Mouse (Mus musculus): ENCODE data around the gene Tfip11. TPM values are rescaled to one million over a fixed set of nuclear protein-coding genes. Genes with fewer than 3 reads are reported as not detected.

The Tfip11 gene
- polyA plus RNA-seq, 1 experiment from 2014 or later: 19.6 TPM

DNA sequence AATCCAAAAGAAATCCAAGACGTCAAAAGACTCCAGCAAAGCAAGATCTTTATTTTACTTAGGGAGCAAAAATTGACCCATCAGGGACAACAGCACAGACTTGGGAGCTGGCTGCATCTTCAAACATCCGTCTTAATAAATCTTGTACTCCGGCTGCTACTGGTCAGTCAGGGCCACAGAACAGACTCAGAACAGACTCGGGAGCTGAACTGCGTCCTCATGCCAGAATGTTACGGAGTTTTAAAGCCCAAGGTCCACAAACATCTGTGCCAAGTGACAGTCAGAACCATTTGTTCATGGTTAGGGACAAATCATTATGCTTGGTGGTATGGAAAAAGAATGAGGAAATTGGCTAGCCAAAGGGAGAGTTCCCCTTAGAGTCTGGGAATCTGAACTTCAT, 2.9 kb upstream of the Tfip11 start:
- Histone ChIP-seq H3K4me1 (ENCODE audit: control insufficient read depth, insufficient read depth, low read length) (peaks cover 16% of the 10 kb centered on the region), H3K9ac (replicated peaks; ENCODE audit: low read depth, low read length) (no peak overlapping the region), H3K9me3 (ENCODE audit: control insufficient read depth, low read length) (no peaks in the 10 kb centered on the region), H3K27ac (ENCODE audit: low read depth, low read length) (no peak overlapping the region), H3K36me3 (ENCODE audit: control insufficient read depth, insufficient read depth, low read length) (no peaks in the 10 kb centered on the region), H3K4me3 (ENCODE audit: low read depth, low read length) (no peak overlapping the region), H3K4me2 (ENCODE audit: low read depth, low read length) (no peak overlapping the region), H3K27me3 (ENCODE audit: control insufficient read depth, insufficient read depth, low read length) (no peaks in the 10 kb centered on the region)
- 88% methylated on average over 6 of the region's 6 CpGs for WGBS
- ATAC-seq (ENCODE audit: low read depth): no peak

DNA sequence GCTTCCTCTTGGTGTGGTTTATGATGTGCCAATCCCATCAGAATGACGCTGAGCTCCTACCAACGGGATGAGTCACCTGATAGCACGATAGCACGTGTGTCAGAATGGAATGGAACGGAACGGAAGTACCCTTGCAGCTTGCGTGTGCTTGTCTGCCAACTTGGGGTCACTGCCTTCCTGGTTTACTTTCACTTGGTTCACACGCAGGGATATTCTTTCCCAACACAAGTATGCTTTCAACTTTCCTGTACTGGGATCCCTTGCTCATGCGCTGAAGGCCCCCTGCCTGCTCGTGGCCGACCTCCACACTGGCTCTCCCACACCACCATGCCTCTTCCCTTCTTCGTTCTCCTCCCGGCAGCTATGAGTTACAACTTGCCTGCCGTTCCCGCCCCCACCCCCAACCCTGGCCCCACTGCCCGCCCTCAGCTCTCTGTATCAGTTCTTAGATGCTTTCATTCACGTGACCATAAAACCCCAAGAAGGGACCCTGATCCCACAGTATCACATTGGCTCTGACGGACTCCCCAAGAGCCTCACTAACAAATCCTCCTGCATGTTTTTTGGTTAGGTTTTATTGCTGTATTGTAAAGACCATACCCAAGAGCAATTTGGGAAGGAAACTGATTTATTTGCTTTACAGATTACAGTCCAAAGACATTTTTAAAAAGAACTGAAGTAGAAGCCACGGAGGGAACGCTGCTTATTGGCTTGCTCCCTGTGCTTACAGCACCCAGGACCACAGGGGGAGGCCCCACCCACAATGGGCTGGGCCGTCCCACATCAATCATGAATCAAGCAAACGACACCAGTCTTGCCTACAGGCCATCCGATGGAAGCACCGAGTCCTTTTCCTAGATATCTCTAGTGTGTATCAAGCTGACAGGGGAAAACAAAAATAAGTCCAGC, 1.3 kb upstream of the Tfip11 start:
- peaks cover 16% of the 10 kb centered on the region for H3K4me1 ChIP-seq (ENCODE audit: control insufficient read depth, insufficient read depth, low read length)
- 24% methylated on average over 24 of the region's 24 CpGs for WGBS
- H3K4me3 ChIP-seq (ENCODE audit: low read depth, low read length): no peak overlapping the region
- no peaks in the 10 kb centered on the region for H3K9me3 ChIP-seq (ENCODE audit: control insufficient read depth, low read length)
- no peaks in the 10 kb centered on the region for H3K27me3 ChIP-seq (ENCODE audit: control insufficient read depth, insufficient read depth, low read length)
- H3K27ac ChIP-seq (ENCODE audit: low read depth, low read length): no peak overlapping the region
- ATAC-seq (ENCODE audit: low read depth): peak; percentile 59; the same call in 1 of the 2 replicates
- H3K36me3 ChIP-seq (ENCODE audit: control insufficient read depth, insufficient read depth, low read length): peaks cover 7% of the 10 kb centered on the region; the same call in 1 of the 2 replicates
- no peak overlapping the region for H3K9ac ChIP-seq (replicated peaks; ENCODE audit: low read depth, low read length)
- peak overlapping the region; percentile 76; the same call in 1 of the 2 replicates for H3K4me2 ChIP-seq (ENCODE audit: low read depth, low read length)

- H3K27me3 ChIP-seq (ENCODE audit: control insufficient read depth, insufficient read depth, low read length): no peaks in the 10 kb centered on the region
- peak overlapping the region; percentile 54 for H3K9ac ChIP-seq (replicated peaks; ENCODE audit: low read depth, low read length)
- peaks cover 23% of the 10 kb centered on the region for H3K36me3 ChIP-seq (ENCODE audit: control insufficient read depth, insufficient read depth, low read length)
- H3K4me1 ChIP-seq (ENCODE audit: control insufficient read depth, insufficient read depth, low read length): peaks cover 16% of the 10 kb centered on the region
- peak overlapping the region; percentile 45 for H3K27ac ChIP-seq (ENCODE audit: low read depth, low read length)
- H3K9me3 ChIP-seq (ENCODE audit: control insufficient read depth, low read length): no peaks in the 10 kb centered on the region
- ATAC-seq (ENCODE audit: low read depth): peak; percentile 70
- H3K4me2 ChIP-seq (ENCODE audit: low read depth, low read length): peak overlapping the region; percentile 76
- 2% methylated on average over 30 of the region's 33 CpGs for WGBS
- peak overlapping the region; percentile 93 for H3K4me3 ChIP-seq (ENCODE audit: low read depth, low read length)
These were observed 370 bp downstream of the Tfip11 start for GRCm38 (mm10) chr5:112326446-112327009.

DNA sequence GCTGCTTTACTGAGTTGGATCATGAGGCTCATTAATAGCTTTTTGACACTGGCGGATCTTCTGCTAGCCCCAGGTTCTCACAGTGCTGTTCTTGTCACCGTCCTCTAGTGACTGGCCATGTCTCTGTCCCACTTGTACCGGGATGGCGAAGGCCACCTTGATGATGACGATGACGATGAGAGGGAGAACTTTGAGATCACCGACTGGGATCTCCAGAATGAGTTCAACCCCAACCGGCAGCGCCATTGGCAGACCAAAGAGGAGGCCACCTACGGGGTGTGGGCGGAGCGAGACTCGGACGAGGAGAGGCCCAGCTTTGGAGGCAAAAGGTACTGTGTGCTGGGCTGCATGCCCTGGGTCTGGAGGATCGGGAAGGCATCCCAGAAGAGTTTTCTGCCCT, 1.7 kb downstream of the Tfip11 start:
- H3K4me1 ChIP-seq (ENCODE audit: control insufficient read depth, insufficient read depth, low read length): peaks cover 16% of the 10 kb centered on the region
- WGBS: 94% methylated on average over 15 of the region's 15 CpGs
- no peak overlapping the region for H3K4me3 ChIP-seq (ENCODE audit: low read depth, low read length)
- H3K4me2 ChIP-seq (ENCODE audit: low read depth, low read length): no peak overlapping the region
- H3K27ac ChIP-seq (ENCODE audit: low read depth, low read length): no peak overlapping the region
- ATAC-seq (ENCODE audit: low read depth): no peak
- peaks cover 33% of the 10 kb centered on the region for H3K36me3 ChIP-seq (ENCODE audit: control insufficient read depth, insufficient read depth, low read length)
- no peaks in the 10 kb centered on the region for H3K9me3 ChIP-seq (ENCODE audit: control insufficient read depth, low read length)
- no peaks in the 10 kb centered on the region for H3K27me3 ChIP-seq (ENCODE audit: control insufficient read depth, insufficient read depth, low read length)
- H3K9ac ChIP-seq (replicated peaks; ENCODE audit: low read depth, low read length): no peak overlapping the region

DNA sequence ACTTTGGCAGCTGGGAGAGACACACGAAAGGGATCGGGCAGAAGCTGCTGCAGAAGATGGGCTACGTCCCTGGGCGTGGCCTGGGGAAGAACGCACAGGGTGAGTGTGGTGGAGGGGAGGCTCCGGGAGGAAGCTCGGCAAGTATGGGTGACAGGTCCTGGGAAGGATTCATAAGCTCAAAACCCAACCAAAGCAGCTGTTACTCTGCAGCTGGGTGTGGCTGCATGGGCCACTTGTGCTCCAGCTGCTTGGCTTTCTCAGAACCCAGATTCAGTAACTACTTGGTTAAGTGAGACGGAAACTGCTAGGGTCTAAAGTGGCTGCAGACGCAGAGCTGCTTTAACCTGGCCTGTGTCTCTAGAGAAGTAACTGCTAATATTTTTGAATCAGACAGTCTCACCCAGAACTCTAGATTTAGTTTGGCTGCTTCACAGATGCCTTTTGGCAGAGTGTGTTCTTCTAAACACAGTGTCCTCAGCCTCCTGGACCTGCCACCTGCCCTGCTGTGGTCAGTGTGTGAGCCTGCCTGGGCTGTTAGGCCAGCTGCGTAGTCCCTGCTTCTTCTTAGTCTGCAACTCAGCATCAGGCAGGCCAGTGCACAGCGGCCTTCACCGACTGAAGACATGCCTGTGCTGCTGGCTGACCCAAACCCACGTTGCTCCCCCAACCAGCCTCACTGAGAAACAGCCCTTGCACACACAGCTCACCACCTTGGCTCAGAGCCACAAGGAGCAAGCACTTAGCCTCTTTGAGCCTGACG, 3.8 kb downstream of the Tfip11 start:
- no peak for ATAC-seq (ENCODE audit: low read depth)
- Histone ChIP-seq H3K9ac (replicated peaks; ENCODE audit: low read depth, low read length) (no peak overlapping the region), H3K27me3 (ENCODE audit: control insufficient read depth, insufficient read depth, low read length) (no peaks in the 10 kb centered on the region), H3K4me1 (ENCODE audit: control insufficient read depth, insufficient read depth, low read length) (peaks cover 15% of the 10 kb centered on the region), H3K9me3 (ENCODE audit: control insufficient read depth, low read length) (no peaks in the 10 kb centered on the region), H3K4me3 (ENCODE audit: low read depth, low read length) (no peak overlapping the region), H3K36me3 (ENCODE audit: control insufficient read depth, insufficient read depth, low read length) (peaks cover 54% of the 10 kb centered on the region), H3K4me2 (ENCODE audit: low read depth, low read length) (no peak overlapping the region), H3K27ac (ENCODE audit: low read depth, low read length) (no peak overlapping the region)
- WGBS: 96% methylated on average over 14 of the region's 14 CpGs

DNA sequence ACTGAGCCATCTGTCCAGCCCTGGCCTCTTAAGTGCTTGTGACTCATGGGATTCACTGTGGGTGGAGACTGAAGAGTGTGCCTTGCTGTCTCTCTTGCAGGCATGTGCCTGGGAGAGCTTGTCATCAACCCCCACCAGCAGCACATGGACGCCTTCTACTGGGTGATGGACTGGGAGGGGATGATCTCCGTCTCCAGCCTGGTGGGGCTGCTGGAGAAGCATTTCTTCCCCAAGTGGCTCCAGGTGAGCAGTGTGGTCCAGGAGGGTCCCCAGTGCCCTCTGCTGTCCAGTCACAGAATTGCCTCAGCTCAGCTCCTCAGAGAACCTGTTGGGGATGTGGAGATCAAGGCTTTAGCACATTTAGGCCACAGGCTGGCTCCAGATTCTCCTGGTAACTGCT, 9.3 kb downstream of the Tfip11 start:
- ATAC-seq (ENCODE audit: low read depth): no peak
- Histone ChIP-seq H3K4me2 (ENCODE audit: low read depth, low read length) (no peak overlapping the region), H3K9me3 (ENCODE audit: control insufficient read depth, low read length) (no peaks in the 10 kb centered on the region), H3K9ac (replicated peaks; ENCODE audit: low read depth, low read length) (no peak overlapping the region), H3K4me3 (ENCODE audit: low read depth, low read length) (no peak overlapping the region), H3K4me1 (ENCODE audit: control insufficient read depth, insufficient read depth, low read length) (no peaks in the 10 kb centered on the region), H3K27me3 (ENCODE audit: control insufficient read depth, insufficient read depth, low read length) (no peaks in the 10 kb centered on the region), H3K27ac (ENCODE audit: low read depth, low read length) (no peak overlapping the region), H3K36me3 (ENCODE audit: control insufficient read depth, insufficient read depth, low read length) (peaks cover 78% of the 10 kb centered on the region)
- 40% methylated on average over 2 of the region's 2 CpGs for WGBS

DNA sequence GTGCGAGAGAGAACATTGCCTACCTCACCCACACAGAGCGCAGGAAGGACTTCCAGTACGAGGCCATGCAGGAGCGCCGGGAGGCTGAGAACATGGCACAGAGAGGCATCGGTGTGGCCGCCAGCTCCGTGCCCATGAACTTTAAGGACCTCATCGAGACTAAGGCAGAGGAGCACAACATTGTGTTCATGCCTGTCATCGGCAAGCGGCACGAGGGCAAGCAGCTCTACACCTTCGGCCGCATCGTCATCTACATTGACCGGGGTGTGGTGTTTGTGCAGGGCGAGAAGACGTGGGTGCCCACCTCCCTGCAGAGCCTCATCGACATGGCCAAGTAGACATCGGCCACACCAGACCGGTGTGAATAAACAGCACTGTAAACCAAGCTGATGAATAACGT, 10.8 kb downstream of the Tfip11 start:
- no peak overlapping the region for H3K9ac ChIP-seq (replicated peaks; ENCODE audit: low read depth, low read length)
- H3K36me3 ChIP-seq (ENCODE audit: control insufficient read depth, insufficient read depth, low read length): peaks cover 62% of the 10 kb centered on the region

DNA sequence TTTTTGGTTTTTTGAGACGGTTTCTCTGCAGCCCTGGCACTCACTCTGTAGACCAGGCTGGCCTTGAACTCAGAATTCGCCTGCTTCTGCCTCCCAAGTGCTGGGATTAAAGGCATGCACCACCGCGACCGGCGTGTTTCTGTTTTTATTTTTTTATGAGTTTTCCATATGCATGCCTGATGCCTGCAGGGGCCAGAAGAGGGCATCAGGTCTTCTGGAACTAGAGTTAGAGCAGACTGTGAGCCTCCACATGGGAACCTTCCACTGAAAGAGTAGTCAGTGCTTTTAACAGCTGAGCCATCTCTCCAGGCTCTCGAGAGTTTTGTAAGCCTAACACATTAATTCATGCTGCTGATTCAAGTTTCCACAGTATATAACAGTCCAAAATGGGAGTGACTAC, 13.1 kb downstream of the Tfip11 start:
- Histone ChIP-seq H3K9ac (replicated peaks; ENCODE audit: low read depth, low read length) (no peak overlapping the region), H3K4me2 (ENCODE audit: low read depth, low read length) (no peak overlapping the region), H3K27me3 (ENCODE audit: control insufficient read depth, insufficient read depth, low read length) (no peaks in the 10 kb centered on the region), H3K4me3 (ENCODE audit: low read depth, low read length) (no peak overlapping the region), H3K36me3 (ENCODE audit: control insufficient read depth, insufficient read depth, low read length) (peaks cover 44% of the 10 kb centered on the region), H3K27ac (ENCODE audit: low read depth, low read length) (no peak overlapping the region), H3K9me3 (ENCODE audit: control insufficient read depth, low read length) (no peaks in the 10 kb centered on the region), H3K4me1 (ENCODE audit: control insufficient read depth, insufficient read depth, low read length) (peaks cover 12% of the 10 kb centered on the region)
- 76% methylated on average over 7 of the region's 7 CpGs for WGBS
- no peak for ATAC-seq (ENCODE audit: low read depth)

More for the DNA sequence above, 10.8 kb downstream of the Tfip11 start:
- Histone ChIP-seq H3K27me3 (ENCODE audit: control insufficient read depth, insufficient read depth, low read length) (no peaks in the 10 kb centered on the region), H3K4me3 (ENCODE audit: low read depth, low read length) (no peak overlapping the region), H3K4me1 (ENCODE audit: control insufficient read depth, insufficient read depth, low read length) (peaks cover 2% of the 10 kb centered on the region), H3K27ac (ENCODE audit: low read depth, low read length) (no peak overlapping the region), H3K4me2 (ENCODE audit: low read depth, low read length) (no peak overlapping the region), H3K9me3 (ENCODE audit: control insufficient read depth, low read length) (no peaks in the 10 kb centered on the region)
- ATAC-seq (ENCODE audit: low read depth): no peak
- WGBS: 94% methylated on average over 22 of the region's 22 CpGs
